Mouse (Mus musculus): ENCODE data around the gene Tmem89.

The Tmem89 gene

GRCm38 (mm10) chr9:108914491-108914890, at the start of gene Tmem89:
Gene Tmem89, plus strand, starts transcription at chr9:108914619.
- DNase-seq (ENCODE audit: low spot score) = no peak

- DNase-seq (ENCODE audit: low spot score) = no peak
Observed at GRCm38 (mm10) chr9:108912308-108912707, 2.1 kb upstream of the Tmem89 start.

GRCm38 (mm10) chr9:108913161-108913560, 1.3 kb upstream of the Tmem89 start:
- no peak for DNase-seq (ENCODE audit: low spot score)

- DNase-seq (ENCODE audit: low spot score) = no peak
Observed at GRCm38 (mm10) chr9:108913621-108914020, 798 bp upstream of the Tmem89 start.

GRCm38 (mm10) chr9:108925897-108926296, 11.5 kb downstream of the Tmem89 start:
- DNase-seq (ENCODE audit: low spot score) = no peak

- no peak for DNase-seq (ENCODE audit: low spot score)
Observed at GRCm38 (mm10) chr9:108928424-108928823, 14.0 kb downstream of the Tmem89 start.

GRCm38 (mm10) chr9:108935991-108936390, 21.6 kb downstream of the Tmem89 start:
- no peak for DNase-seq (ENCODE audit: low spot score)

- peak; percentile 78 for DNase-seq (ENCODE audit: low spot score)
Observed at GRCm38 (mm10) chr9:108936418-108937364, 22.3 kb downstream of the Tmem89 start, which contains the start of gene Uqcrc1. Gene Uqcrc1, plus strand, starts transcription at chr9:108936633.

- no peak for DNase-seq (ENCODE audit: low spot score)
Observed at GRCm38 (mm10) chr9:108945111-108945510, 30.7 kb downstream of the Tmem89 start.

- no peak for DNase-seq (ENCODE audit: low spot score)
Observed at GRCm38 (mm10) chr9:108945608-108946007, 31.2 kb downstream of the Tmem89 start.

GRCm38 (mm10) chr9:108949231-108949966, 35.0 kb downstream of the Tmem89 start:
- DNase-seq (ENCODE audit: low spot score) = no peak

- no peak for DNase-seq (ENCODE audit: low spot score)
Observed at GRCm38 (mm10) chr9:108949967-108950728, 35.7 kb downstream of the Tmem89 start.

GRCm38 (mm10) chr9:108953081-108953636, 38.7 kb downstream of the Tmem89 start, which contains the start of gene Col7a1:
Gene Col7a1, plus strand, starts transcription at chr9:108953586.
- no peak for DNase-seq (ENCODE audit: low spot score)

GRCm38 (mm10) chr9:108955241-108955640, 40.8 kb downstream of the Tmem89 start:
- DNase-seq (ENCODE audit: low spot score) = no peak

GRCm38 (mm10) chr9:108955846-108956245, 41.4 kb downstream of the Tmem89 start:
- DNase-seq (ENCODE audit: low spot score) = no peak

- DNase-seq (ENCODE audit: low spot score) = no peak
Observed at GRCm38 (mm10) chr9:108963577-108963976, 49.2 kb downstream of the Tmem89 start.

- no peak for DNase-seq (ENCODE audit: low spot score)
Observed at GRCm38 (mm10) chr9:108964338-108964737, 49.9 kb downstream of the Tmem89 start.
